Mouse (Mus musculus) megakaryocyte, embryonic 14.5 days (primary cell): ENCODE results near the gene Kif16b.

Source experiments
- FLI1 ChIP-seq: IDR thresholded peaks from 2 replicates; pipeline ENCODE4 v1.6.1; 2012; ENCODE audit warnings: low read length, inconsistent platforms, mixed read lengths
- GATA1 ChIP-seq: IDR thresholded peaks from 3 replicates; pipeline ENCODE4 v1.6.1; 2012; ENCODE audit warnings: mixed read lengths, low read length, inconsistent platforms, borderline replicate concordance

DNA sequence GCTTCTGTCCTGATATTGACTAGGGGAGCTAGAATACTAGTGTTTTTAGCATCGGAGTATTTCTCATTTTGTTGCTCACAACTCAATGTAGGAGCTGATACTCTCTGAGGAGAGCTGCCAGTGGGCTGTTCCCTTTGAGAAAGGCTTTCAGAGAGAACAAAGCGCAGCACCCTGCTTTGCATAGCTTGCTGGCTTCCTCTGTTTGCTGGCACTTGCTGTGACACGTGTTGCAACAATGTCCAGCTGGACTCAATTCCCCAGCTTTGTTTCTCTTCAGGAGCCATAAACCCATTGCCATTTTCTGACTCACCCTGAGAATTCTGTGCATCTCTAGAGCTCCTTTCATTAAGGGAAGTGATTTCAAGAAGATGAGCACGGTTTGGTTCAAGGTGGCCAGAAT lies 200.6 kb downstream of the Kif16b start:
- TF ChIP-seq GATA1 (no peak), FLI1 (no peak)
